Mouse (Mus musculus): ENCODE results near the gene Olfml2b. TPM values are rescaled to one million over a fixed set of nuclear protein-coding genes. Genes with fewer than 3 reads are reported as not detected.
A peak's percentile ranks its signal among the peaks of the same experiment; 100 is the strongest.

Olfml2b gene
- polyA plus RNA-seq, 1 experiment = 5.9 TPM

- no peak overlapping the region for H3K4me3 ChIP-seq (ENCODE audit: insufficient read depth, low read length)
- no peak for TF ChIP-seq POLR2A (IDR thresholded peaks at IDR 0.05; ENCODE audit: extremely low read depth, insufficient read depth, low read length)
- peak; percentile 93 for TF ChIP-seq CTCF (IDR thresholded peaks at IDR 0.05; ENCODE audit: extremely low read depth, insufficient read depth, low read length)
- H3K27ac ChIP-seq (ENCODE audit: insufficient read depth, low read length) = no peak overlapping the region
- H3K4me1 ChIP-seq (ENCODE audit: control insufficient read depth, insufficient read depth, low read length) = no peaks in the 10 kb centered on the region
Observed at GRCm38 (mm10) chr1:170612968-170613872, 31.1 kb upstream of the Olfml2b start.

GRCm38 (mm10) chr1:170619686-170620374 is 24.5 kb upstream of the Olfml2b start:
- Histone ChIP-seq H3K4me3 (ENCODE audit: insufficient read depth, low read length) (no peak overlapping the region), H3K4me1 (ENCODE audit: control insufficient read depth, insufficient read depth, low read length) (0 out of 2 replicates have a peak, but pooled peaks cover 2% of the 10 kb centered on the region), H3K27ac (ENCODE audit: insufficient read depth, low read length) (no peak overlapping the region)
- TF ChIP-seq POLR2A (IDR thresholded peaks at IDR 0.05; ENCODE audit: extremely low read depth, insufficient read depth, low read length) (no peak), CTCF (IDR thresholded peaks at IDR 0.05; ENCODE audit: extremely low read depth, insufficient read depth, low read length) (no peak)

- 0 out of 2 replicates have a peak, but pooled peaks cover 2% of the 10 kb centered on the region for H3K4me1 ChIP-seq (ENCODE audit: control insufficient read depth, insufficient read depth, low read length)
- H3K4me3 ChIP-seq (ENCODE audit: insufficient read depth, low read length) = no peak overlapping the region
- no peak for TF ChIP-seq CTCF (IDR thresholded peaks at IDR 0.05; ENCODE audit: extremely low read depth, insufficient read depth, low read length)
- TF ChIP-seq POLR2A (IDR thresholded peaks at IDR 0.05; ENCODE audit: extremely low read depth, insufficient read depth, low read length) = no peak
Observed at GRCm38 (mm10) chr1:170622934-170623333, 21.4 kb upstream of the Olfml2b start.

GRCm38 (mm10) chr1:170623432-170623831 is 20.9 kb upstream of the Olfml2b start:
- TF ChIP-seq POLR2A (IDR thresholded peaks at IDR 0.05; ENCODE audit: extremely low read depth, insufficient read depth, low read length) (no peak), CTCF (IDR thresholded peaks at IDR 0.05; ENCODE audit: extremely low read depth, insufficient read depth, low read length) (no peak)
- Histone ChIP-seq H3K4me3 (ENCODE audit: insufficient read depth, low read length) (no peak overlapping the region), H3K4me1 (ENCODE audit: control insufficient read depth, insufficient read depth, low read length) (0 out of 2 replicates have a peak, but pooled peaks cover 2% of the 10 kb centered on the region), H3K27ac (ENCODE audit: insufficient read depth, low read length) (no peak overlapping the region)

More at GRCm38 (mm10) chr1:170622934-170623333, 21.4 kb upstream of the Olfml2b start:
- no peak overlapping the region for H3K27ac ChIP-seq (ENCODE audit: insufficient read depth, low read length)

GRCm38 (mm10) chr1:170630489-170630888 is 13.8 kb upstream of the Olfml2b start:
- Histone ChIP-seq H3K4me3 (ENCODE audit: insufficient read depth, low read length) (no peak overlapping the region), H3K4me1 (ENCODE audit: control insufficient read depth, insufficient read depth, low read length) (no peaks in the 10 kb centered on the region), H3K27ac (ENCODE audit: insufficient read depth, low read length) (no peak overlapping the region)
- TF ChIP-seq CTCF (IDR thresholded peaks at IDR 0.05; ENCODE audit: extremely low read depth, insufficient read depth, low read length) = no peak
- no peak for TF ChIP-seq POLR2A (IDR thresholded peaks at IDR 0.05; ENCODE audit: extremely low read depth, insufficient read depth, low read length)

GRCm38 (mm10) chr1:170631571-170631970 is 12.8 kb upstream of the Olfml2b start:
- Histone ChIP-seq H3K4me3 (ENCODE audit: insufficient read depth, low read length) (no peak overlapping the region), H3K27ac (ENCODE audit: insufficient read depth, low read length) (no peak overlapping the region), H3K4me1 (ENCODE audit: control insufficient read depth, insufficient read depth, low read length) (no peaks in the 10 kb centered on the region)
- TF ChIP-seq CTCF (IDR thresholded peaks at IDR 0.05; ENCODE audit: extremely low read depth, insufficient read depth, low read length) (no peak), POLR2A (IDR thresholded peaks at IDR 0.05; ENCODE audit: extremely low read depth, insufficient read depth, low read length) (no peak)

- no peak overlapping the region for H3K27ac ChIP-seq (ENCODE audit: insufficient read depth, low read length)
- no peak overlapping the region for H3K4me3 ChIP-seq (ENCODE audit: insufficient read depth, low read length)
- no peak for TF ChIP-seq POLR2A (IDR thresholded peaks at IDR 0.05; ENCODE audit: extremely low read depth, insufficient read depth, low read length)
- peak; percentile 100 for TF ChIP-seq CTCF (IDR thresholded peaks at IDR 0.05; ENCODE audit: extremely low read depth, insufficient read depth, low read length)
- H3K4me1 ChIP-seq (ENCODE audit: control insufficient read depth, insufficient read depth, low read length) = no peaks in the 10 kb centered on the region
Observed at GRCm38 (mm10) chr1:170632385-170632784, 11.9 kb upstream of the Olfml2b start.

- H3K4me1 ChIP-seq (ENCODE audit: control insufficient read depth, insufficient read depth, low read length) = no peaks in the 10 kb centered on the region
- no peak overlapping the region for H3K27ac ChIP-seq (ENCODE audit: insufficient read depth, low read length)
- H3K4me3 ChIP-seq (ENCODE audit: insufficient read depth, low read length) = no peak overlapping the region
- no peak for TF ChIP-seq POLR2A (IDR thresholded peaks at IDR 0.05; ENCODE audit: extremely low read depth, insufficient read depth, low read length)
- no peak for TF ChIP-seq CTCF (IDR thresholded peaks at IDR 0.05; ENCODE audit: extremely low read depth, insufficient read depth, low read length)
Observed at GRCm38 (mm10) chr1:170632856-170633255, 11.5 kb upstream of the Olfml2b start.

- H3K4me3 ChIP-seq (ENCODE audit: insufficient read depth, low read length) = no peak overlapping the region
- no peak for TF ChIP-seq CTCF (IDR thresholded peaks at IDR 0.05; ENCODE audit: extremely low read depth, insufficient read depth, low read length)
- TF ChIP-seq POLR2A (IDR thresholded peaks at IDR 0.05; ENCODE audit: extremely low read depth, insufficient read depth, low read length) = no peak
- H3K4me1 ChIP-seq (ENCODE audit: control insufficient read depth, insufficient read depth, low read length) = no peaks in the 10 kb centered on the region
- H3K27ac ChIP-seq (ENCODE audit: insufficient read depth, low read length) = no peak overlapping the region
Observed at GRCm38 (mm10) chr1:170638941-170639340, 5.4 kb upstream of the Olfml2b start.

Data from cortical plate, adult 2 months (tissue).